Mouse (Mus musculus) left cerebral cortex, postnatal 25 days (tissue): Measurements from ENCODE around the gene Sytl4. TPM values are rescaled to one million over a fixed set of nuclear protein-coding genes. Genes with fewer than 3 reads are reported as not detected.

ENCODE experiments used
- DNase-seq, 2 experiments: peaks; one replicate each; pipeline ENCODE4 v3.0.0; 2022; ENCODE audit warnings: low spot score in 2 of 2, mixed read lengths in 1 of 2
- intact Hi-C: fragments of 180-260 bp; cut with DNase I; formaldehyde crosslinking; loops from one replicate; pipeline ENCODE4 v1.15.1; 2025
- total RNA-seq, 2 experiments: library from RNA; stranded (reverse); gene quantifications; 2 replicates each; pipeline ENCODE4 v1.2.3; 2021

The Sytl4 gene
- total RNA-seq, result under 1 TPM; 0.43 to 0.48 TPM

GRCm38 (mm10) chrX:133981231-133982002 is at the start of gene Sytl4:
TSS of gene Sytl4 (minus strand) at chrX:133981812.
- no peak for DNase-seq
- intact Hi-C loops, result no loop called here

GRCm38 (mm10) chrX:134020664-134021063 is 39.1 kb upstream of the Sytl4 start:
- intact Hi-C loops, result no loop called here
- DNase-seq, result no peak

- intact Hi-C loops, result loop anchor here (1.0 to 5.0 kb wide), 3 partner anchors 72 to 232 kb away; no protein-coding TSS in a partner anchor
- DNase-seq, result peak; percentile 55 to 82
Measured at GRCm38 (mm10) chrX:134019005-134019404, 37.4 kb upstream of the Sytl4 start.

- intact Hi-C loops, result no loop called here
- no peak for DNase-seq
Measured at GRCm38 (mm10) chrX:133995866-133996265, 14.3 kb upstream of the Sytl4 start.

GRCm38 (mm10) chrX:133964615-133965014 is 17.0 kb downstream of the Sytl4 start:
- intact Hi-C loops, result no loop called here

GRCm38 (mm10) chrX:133960617-133961016 is 21.0 kb downstream of the Sytl4 start:
- DNase-seq, result no peak
- intact Hi-C loops, result no loop called here

More at GRCm38 (mm10) chrX:133964615-133965014, 17.0 kb downstream of the Sytl4 start:
- no peak for DNase-seq

GRCm38 (mm10) chrX:133954661-133955060 is 27.0 kb downstream of the Sytl4 start:
- DNase-seq, result no peak
- intact Hi-C loops, result no loop called here

GRCm38 (mm10) chrX:133947427-133947826 is 34.2 kb downstream of the Sytl4 start:
- intact Hi-C loops, result loop anchor here (1.0 kb wide), 1 partner anchor 72 kb away; no protein-coding TSS in a partner anchor

GRCm38 (mm10) chrX:133939561-133939960 is 42.1 kb downstream of the Sytl4 start:
- intact Hi-C loops, result no loop called here
- no peak for DNase-seq

More at GRCm38 (mm10) chrX:133947427-133947826, 34.2 kb downstream of the Sytl4 start:
- peak; percentile 23 to 43 for DNase-seq

- intact Hi-C loops, result no loop called here
- no peak for DNase-seq
Measured at GRCm38 (mm10) chrX:133936605-133937225, 44.9 kb downstream of the Sytl4 start.

- DNase-seq, result peak; percentile 29 to 55
- intact Hi-C loops, result loop anchor here (5.0 kb wide), 1 partner anchor 86 kb away; no protein-coding TSS in a partner anchor
Measured at GRCm38 (mm10) chrX:133931302-133932013, 50.2 kb downstream of the Sytl4 start.

- DNase-seq, result no peak
- intact Hi-C loops, result no loop called here
Measured at GRCm38 (mm10) chrX:133926760-133927159, 54.9 kb downstream of the Sytl4 start.

GRCm38 (mm10) chrX:133921187-133921586 is 60.4 kb downstream of the Sytl4 start:
- DNase-seq, result no peak
- intact Hi-C loops, result no loop called here

- DNase-seq, result no peak
Measured at GRCm38 (mm10) chrX:133914219-133914618, 67.4 kb downstream of the Sytl4 start.

GRCm38 (mm10) chrX:133913006-133913405 is 68.6 kb downstream of the Sytl4 start:
- DNase-seq, result no peak
- intact Hi-C loops, result no loop called here

More at GRCm38 (mm10) chrX:133914219-133914618, 67.4 kb downstream of the Sytl4 start:
- intact Hi-C loops, result no loop called here

GRCm38 (mm10) chrX:133911397-133912103 is 70.1 kb downstream of the Sytl4 start:
- intact Hi-C loops, result no loop called here

GRCm38 (mm10) chrX:133908261-133908660 is 73.4 kb downstream of the Sytl4 start, which contains the start of gene Srpx2:
TSS of gene Srpx2 (plus strand) at chrX:133908426.
- intact Hi-C loops, result no loop called here
- no peak for DNase-seq

More at GRCm38 (mm10) chrX:133911397-133912103, 70.1 kb downstream of the Sytl4 start:
- DNase-seq, result no peak

- peak; percentile 78 to 87 for DNase-seq
- intact Hi-C loops, result loop anchor here (10.0 kb wide), 1 partner anchor 113 kb away; no protein-coding TSS in a partner anchor
Measured at GRCm38 (mm10) chrX:133898014-133898542, 83.5 kb downstream of the Sytl4 start, which contains the start of gene Tspan6. TSS of gene Tspan6 (minus strand) at chrX:133898429.

- intact Hi-C loops, result no loop called here
Measured at GRCm38 (mm10) chrX:133888111-133888510, 93.5 kb downstream of the Sytl4 start.

More at GRCm38 (mm10) chrX:133888111-133888510, 93.5 kb downstream of the Sytl4 start:
- DNase-seq, result peak in 1 of 2 experiments; percentile 63
